Comparison of ENCODE assay signal across 13 mouse cellular contexts in genomic region chr13:26558366-26558765, GRCm38 (mm10).
DNase-seq lines count a peak whose midpoint lies in the region; ATAC-seq lines count a peak whose summit lies in the region.
"Had no signal": no experiment of that assay in that cellular context is flagged by ENCODE, and none has a peak within 500 bp of the region (broad histone marks: within the 10 kb centered on the region; RNA-seq: fewer than 3 reads in every experiment).

No protein-coding gene starts in this region.

- ATAC-seq in hindbrain, embryonic 16.5 days = no peak
- ATAC-seq in midbrain, embryonic 11.5 days (ENCODE audit: low FRiP score) = no peak
- ATAC-seq in midbrain, embryonic 15.5 days (replicated peaks) = no peak
- no peak for ATAC-seq in embryonic facial prominence, embryonic 11.5 days (replicated peaks; ENCODE audit: insufficient number of reproducible peaks, low FRiP score, low TSS enrichment, low read depth)

- no peak overlapping the region for H3K9ac ChIP-seq in hindbrain, embryonic 16.5 days (ENCODE audit: low read depth, low read length)
- H3K9ac ChIP-seq in midbrain, embryonic 11.5 days (ENCODE audit: low read length) = no peak overlapping the region
- no peak overlapping the region for H3K9ac ChIP-seq in midbrain, embryonic 15.5 days
- no peak overlapping the region for H3K9ac ChIP-seq in embryonic facial prominence, embryonic 11.5 days (replicated peaks; ENCODE audit: low read length)

- H3K27ac ChIP-seq in hindbrain, embryonic 10.5 days = no peak overlapping the region
- H3K27ac ChIP-seq in hindbrain, embryonic 16.5 days (ENCODE audit: low read depth, low read length) = no peak overlapping the region
- no peak overlapping the region for H3K27ac ChIP-seq in midbrain, embryonic 11.5 days (ENCODE audit: low read depth, low read length)
- H3K27ac ChIP-seq in midbrain, embryonic 15.5 days = no peak overlapping the region
- no peak overlapping the region for H3K27ac ChIP-seq in embryonic facial prominence, embryonic 11.5 days (replicated peaks; ENCODE audit: low read depth, low read length)

- H3K4me3 ChIP-seq in hindbrain, embryonic 10.5 days = no peak overlapping the region
- no peak overlapping the region for H3K4me3 ChIP-seq in hindbrain, embryonic 16.5 days (ENCODE audit: low read length)
- H3K4me3 ChIP-seq in midbrain, embryonic 11.5 days (ENCODE audit: low read depth, low read length) = no peak overlapping the region
- H3K4me3 ChIP-seq in midbrain, embryonic 15.5 days = no peak overlapping the region
- H3K4me3 ChIP-seq in embryonic facial prominence, embryonic 11.5 days (ENCODE audit: low read depth, low read length) = no peak overlapping the region

- peak; percentile 38 for DNase-seq in hindbrain, embryonic 10.5 days (ENCODE audit: low spot score)
- peak; percentile 89 for DNase-seq in midbrain, embryonic 11.5 days (ENCODE audit: low spot score, missing footprints)
- peak; percentile 47 for DNase-seq in embryonic facial prominence, embryonic 11.5 days (ENCODE audit: low spot score)
- peak; percentile 19 for DNase-seq in retina, embryonic 14.5 days (ENCODE audit: low spot score)
- DNase-seq in layer of hippocampus, adult 8-10 months (ENCODE audit: low spot score in 2 of 2) = no peak
- no peak for DNase-seq in ovary, postnatal 14 days (ENCODE audit: low spot score)
- DNase-seq: adrenal gland, adult 2 months; cerebellum, adult 2 months; lung, adult 18-20 months; spleen, adult 18-20 months; thymus, postnatal 36 days had no signal

- H3K9me3 ChIP-seq in hindbrain, embryonic 10.5 days = no peaks in the 10 kb centered on the region
- H3K9me3 ChIP-seq in hindbrain, embryonic 16.5 days (ENCODE audit: control insufficient read depth, low read length) = no peaks in the 10 kb centered on the region
- no peaks in the 10 kb centered on the region for H3K9me3 ChIP-seq in midbrain, embryonic 11.5 days (ENCODE audit: control insufficient read depth, low read length)
- H3K9me3 ChIP-seq in midbrain, embryonic 15.5 days = no peaks in the 10 kb centered on the region
- no peaks in the 10 kb centered on the region for H3K9me3 ChIP-seq in embryonic facial prominence, embryonic 11.5 days (replicated peaks; ENCODE audit: control insufficient read depth, low read length)

- H3K36me3 ChIP-seq in hindbrain, embryonic 10.5 days = no peaks in the 10 kb centered on the region
- H3K36me3 ChIP-seq in hindbrain, embryonic 16.5 days (ENCODE audit: control insufficient read depth, insufficient read depth, low read length) = no peaks in the 10 kb centered on the region
- H3K36me3 ChIP-seq in midbrain, embryonic 11.5 days (ENCODE audit: control insufficient read depth, insufficient read depth, low read length) = no peaks in the 10 kb centered on the region
- H3K36me3 ChIP-seq in midbrain, embryonic 15.5 days (replicated peaks) = no peaks in the 10 kb centered on the region
- H3K36me3 ChIP-seq in embryonic facial prominence, embryonic 11.5 days (replicated peaks; ENCODE audit: control insufficient read depth, insufficient read depth, low read depth, low read length) = no peaks in the 10 kb centered on the region

- 51% methylated on average over 1 of the region's 1 CpGs for WGBS in hindbrain, embryonic 10.5 days
- 17% methylated on average over 1 of the region's 1 CpGs for WGBS in hindbrain, embryonic 16.5 days
- WGBS in midbrain, embryonic 11.5 days = 32% methylated on average over 1 of the region's 1 CpGs
- WGBS in midbrain, embryonic 15.5 days = 43% methylated on average over 1 of the region's 1 CpGs
- WGBS in embryonic facial prominence, embryonic 11.5 days = 30% methylated on average over 1 of the region's 1 CpGs

- H3K27me3 ChIP-seq in hindbrain, embryonic 10.5 days (ENCODE audit: insufficient read depth, poor library complexity, severe bottlenecking) = no peaks in the 10 kb centered on the region
- H3K27me3 ChIP-seq in hindbrain, embryonic 16.5 days (replicated peaks; ENCODE audit: control insufficient read depth, insufficient read depth, low read length) = no peaks in the 10 kb centered on the region
- H3K27me3 ChIP-seq in midbrain, embryonic 11.5 days (ENCODE audit: control insufficient read depth, insufficient read depth, low read length) = no peaks in the 10 kb centered on the region
- no peaks in the 10 kb centered on the region for H3K27me3 ChIP-seq in midbrain, embryonic 15.5 days (replicated peaks)
- no peaks in the 10 kb centered on the region for H3K27me3 ChIP-seq in embryonic facial prominence, embryonic 11.5 days (ENCODE audit: control insufficient read depth, insufficient read depth, low read length)

- no peak overlapping the region for H3K4me2 ChIP-seq in hindbrain, embryonic 16.5 days (ENCODE audit: low read length)
- no peak overlapping the region for H3K4me2 ChIP-seq in midbrain, embryonic 11.5 days
- no peak overlapping the region for H3K4me2 ChIP-seq in midbrain, embryonic 15.5 days
- H3K4me2 ChIP-seq in embryonic facial prominence, embryonic 11.5 days (ENCODE audit: low read depth, low read length) = no peak overlapping the region

- no peaks in the 10 kb centered on the region for H3K4me1 ChIP-seq in hindbrain, embryonic 10.5 days (replicated peaks)
- no peaks in the 10 kb centered on the region for H3K4me1 ChIP-seq in hindbrain, embryonic 16.5 days (ENCODE audit: control insufficient read depth, insufficient read depth, low read depth, low read length)
- H3K4me1 ChIP-seq in midbrain, embryonic 11.5 days (ENCODE audit: control insufficient read depth, insufficient read depth, low read length) = no peaks in the 10 kb centered on the region
- H3K4me1 ChIP-seq in midbrain, embryonic 15.5 days = no peaks in the 10 kb centered on the region
- no peaks in the 10 kb centered on the region for H3K4me1 ChIP-seq in embryonic facial prominence, embryonic 11.5 days (ENCODE audit: control insufficient read depth, insufficient read depth, low read length)

Comparison
In these comparisons a context has a peak if more than half of its experiments do, and no peak if none do; other contexts are left out.
1. DNase-seq: peak in hindbrain, embryonic 10.5 days (single experiment), midbrain, embryonic 11.5 days (single experiment), embryonic facial prominence, embryonic 11.5 days (single experiment) and retina, embryonic 14.5 days (single experiment); none in layer of hippocampus, adult 8-10 months (0 of 2) and ovary, postnatal 14 days (single experiment).